Mouse (Mus musculus) cerebellum, adult 18-20 months (tissue): ENCODE measurements at regions not wholly inside any gene's neighbourhood (a gene's known extent, or its start where the extent isn't known, plus 50 kb on each side); places are given as distances from the start of the nearest gene placed in this dataset.

Experiments
- DNase-seq, 2 experiments: peaks; one replicate each; pipeline ENCODE4 v3.0.0; 2021

GRCm38 (mm10) chr5:75880088-75880684, 98.1 kb downstream of the Kdr start:
- DNase-seq, result no peak

DNA sequence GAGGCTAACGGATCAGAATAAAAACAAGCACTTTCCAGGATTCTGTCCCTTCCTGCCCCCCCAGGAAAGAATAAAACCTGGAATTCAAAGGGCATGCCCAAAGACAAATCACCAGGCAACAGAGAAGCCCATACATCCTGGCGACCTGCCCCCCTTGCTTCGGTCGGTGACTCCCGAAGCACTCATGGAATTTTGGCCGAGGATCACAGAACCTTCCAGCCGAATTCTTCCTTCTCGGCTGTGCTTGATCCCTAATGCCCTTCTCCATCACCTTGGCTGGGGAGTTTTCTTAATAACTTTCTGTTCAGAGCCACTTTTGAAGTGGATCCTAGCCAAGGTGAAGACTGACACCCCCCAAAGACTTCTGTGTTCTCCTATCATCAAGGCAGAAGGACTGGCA, 99.9 kb downstream of the Kdr start:
- DNase-seq, result no peak

DNA sequence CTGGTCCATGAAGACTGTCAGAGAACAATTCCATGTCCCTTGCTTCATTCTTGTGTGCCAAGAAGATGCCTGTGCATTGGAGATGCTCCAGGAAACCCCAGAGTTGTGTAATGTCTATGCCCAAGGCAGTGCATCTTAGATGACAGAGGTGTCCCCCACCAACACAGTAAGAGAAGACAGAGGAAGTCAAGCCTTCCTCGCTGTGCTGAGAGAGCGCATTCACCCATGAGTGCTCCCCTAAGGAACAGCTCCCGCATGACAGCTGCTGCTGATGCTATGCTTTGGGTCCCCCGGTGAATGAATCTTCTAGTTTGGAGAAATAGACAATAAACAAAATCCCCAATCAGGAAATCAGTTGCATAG, 100.7 kb downstream of the Kdr start:
- no peak for DNase-seq

DNA sequence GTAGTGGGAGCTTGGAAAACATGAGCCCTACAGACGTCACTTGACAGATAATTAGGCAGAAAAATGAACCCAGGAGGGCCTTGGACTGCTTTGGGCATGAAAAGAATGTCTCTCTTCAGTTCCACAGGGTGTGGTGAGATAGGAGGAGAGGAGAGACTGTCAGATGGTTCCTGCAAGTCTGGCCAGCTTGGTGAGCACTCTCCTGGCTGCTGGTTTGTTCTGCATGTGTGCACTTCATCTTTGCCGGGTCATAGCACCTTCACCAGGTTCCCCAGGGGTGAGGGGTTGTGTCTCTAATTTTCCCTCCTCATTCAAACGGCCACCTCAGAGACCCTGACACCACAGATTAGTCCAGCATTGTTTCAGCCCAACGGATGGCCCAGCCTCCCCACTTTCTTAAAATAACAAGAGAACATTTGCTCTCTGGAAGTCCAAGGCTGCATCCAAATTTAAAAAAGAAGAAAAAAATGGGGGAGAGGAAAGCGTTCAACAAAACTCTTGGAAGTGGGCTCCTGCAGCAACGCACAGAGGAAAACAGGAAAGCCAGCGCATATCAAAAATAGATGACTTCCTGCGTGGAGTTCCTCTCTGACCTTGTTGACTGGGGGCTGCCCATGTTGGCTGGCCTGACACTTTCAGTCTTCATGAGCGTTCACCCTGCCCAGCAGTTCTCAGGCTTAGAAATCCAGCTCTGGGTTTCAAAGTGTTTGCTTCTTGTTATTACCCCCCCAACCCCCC, 101.2 kb downstream of the Kdr start:
- no peak for DNase-seq

DNA sequence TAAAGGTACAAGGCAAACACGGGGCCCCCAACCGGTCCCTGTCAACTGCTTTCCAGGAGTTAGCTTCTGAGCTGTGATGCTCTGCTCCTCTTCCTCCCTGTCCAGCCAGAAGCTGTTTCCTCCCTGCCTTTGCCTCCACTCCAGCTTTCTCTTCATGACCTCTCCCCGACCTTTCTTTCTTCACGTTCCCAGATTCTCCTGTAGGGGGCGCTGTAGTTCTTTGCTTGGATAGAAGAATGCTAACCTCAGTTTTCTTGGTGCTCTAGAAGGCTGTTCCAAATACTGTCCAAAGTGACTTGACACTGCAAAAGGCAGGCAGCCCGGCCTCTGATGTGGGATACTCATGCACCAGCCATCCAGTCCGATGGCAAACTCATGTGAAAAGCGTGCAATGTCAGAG, 107.1 kb downstream of the Kdr start:
- DNase-seq, result peak; percentile 25 to 52

- DNase-seq, result no peak
These were observed 107.6 kb downstream of the Kdr start for GRCm38 (mm10) chr5:75870666-75871065.

GRCm38 (mm10) chr5:75869535-75869934, 108.7 kb downstream of the Kdr start:
- DNase-seq, result no peak

DNA sequence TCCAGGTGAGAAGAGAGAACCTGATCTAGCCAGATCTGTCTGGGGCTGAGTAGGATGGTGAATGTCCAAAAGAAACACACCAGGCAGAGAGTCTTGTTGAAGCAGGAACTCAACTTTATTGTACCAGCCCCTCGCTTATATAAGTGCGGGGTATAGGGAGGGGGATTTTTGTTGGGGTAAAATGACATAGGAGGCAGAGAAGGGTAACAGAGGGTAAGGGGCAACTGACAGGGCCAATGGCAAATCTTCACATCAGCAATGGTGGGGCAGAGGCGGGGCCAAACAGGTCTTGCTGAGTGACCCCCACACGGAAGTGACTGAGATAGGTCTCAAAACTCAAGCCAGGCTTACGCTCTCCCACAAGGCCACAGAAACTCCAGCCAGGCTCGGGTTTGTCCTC, 113.2 kb downstream of the Kdr start:
- no peak for DNase-seq

DNA sequence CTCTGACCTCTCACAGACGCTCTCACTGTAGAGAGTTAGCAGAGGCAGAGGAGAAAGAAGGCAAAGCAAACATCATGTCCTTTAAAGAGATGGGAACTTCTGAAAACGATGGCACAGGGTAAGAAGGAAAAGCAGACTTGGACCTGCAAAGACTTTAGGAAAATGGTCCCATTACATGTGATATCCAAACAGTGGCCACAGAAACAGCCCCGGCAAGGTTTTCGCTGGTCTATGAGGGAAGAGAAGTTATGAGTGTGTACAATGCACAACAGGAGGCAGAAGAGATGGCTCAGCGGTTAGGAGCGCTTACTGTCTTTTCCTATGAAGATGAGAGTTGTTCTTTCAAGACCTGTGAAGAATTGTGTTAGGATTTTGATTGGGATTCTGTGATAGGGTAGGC, 114.9 kb downstream of the Kdr start:
- no peak for DNase-seq

DNA sequence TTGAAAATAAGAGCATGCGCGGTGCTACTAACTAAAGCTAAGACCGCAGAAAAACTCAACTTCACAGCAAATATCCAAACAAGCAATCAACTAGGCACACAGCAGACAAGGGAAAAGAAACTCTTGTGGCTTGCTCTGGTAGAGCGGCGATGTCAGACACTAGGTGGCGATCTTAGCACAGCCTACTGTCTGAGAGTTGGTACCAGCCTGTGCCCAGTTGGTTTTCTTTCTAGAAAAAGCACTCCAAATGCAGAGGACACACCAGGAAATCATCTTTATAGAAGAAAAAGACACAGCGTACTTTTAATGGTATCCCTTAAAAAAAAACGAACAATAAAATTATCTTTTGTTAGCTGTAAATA, 115.6 kb downstream of the Kdr start:
- DNase-seq, result peak; percentile 42 to 46

- no peak for DNase-seq
These were observed 116.2 kb downstream of the Kdr start for GRCm38 (mm10) chr5:75861916-75862629.

- no peak for DNase-seq
These were observed 118.9 kb downstream of the Kdr start for GRCm38 (mm10) chr5:75859316-75859836.

- DNase-seq, result no peak
These were observed 127.4 kb downstream of the Kdr start for GRCm38 (mm10) chr5:75850855-75851254.

- DNase-seq, result no peak
These were observed 130.3 kb downstream of the Kdr start for GRCm38 (mm10) chr5:75847966-75848365.

DNA sequence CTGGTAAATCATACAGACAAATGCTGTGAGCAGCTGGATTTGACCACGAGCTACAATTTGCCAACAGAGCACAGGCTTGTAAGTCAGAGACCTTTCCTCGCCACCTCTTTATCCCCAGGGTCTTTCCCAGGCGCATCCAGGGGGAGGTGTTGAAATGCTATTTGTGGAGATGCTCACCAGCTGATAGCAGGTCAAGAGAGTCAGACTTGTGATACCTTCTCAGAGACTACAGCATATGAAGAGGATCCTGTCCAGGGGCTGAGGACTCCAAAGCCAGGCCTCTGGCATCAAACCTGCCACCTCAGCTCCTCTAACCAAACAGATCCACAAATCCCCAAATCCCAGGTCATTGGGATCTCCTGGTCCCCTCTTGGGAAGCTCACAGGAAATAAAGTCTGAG, 130.9 kb downstream of the Kdr start:
- no peak for DNase-seq

DNA sequence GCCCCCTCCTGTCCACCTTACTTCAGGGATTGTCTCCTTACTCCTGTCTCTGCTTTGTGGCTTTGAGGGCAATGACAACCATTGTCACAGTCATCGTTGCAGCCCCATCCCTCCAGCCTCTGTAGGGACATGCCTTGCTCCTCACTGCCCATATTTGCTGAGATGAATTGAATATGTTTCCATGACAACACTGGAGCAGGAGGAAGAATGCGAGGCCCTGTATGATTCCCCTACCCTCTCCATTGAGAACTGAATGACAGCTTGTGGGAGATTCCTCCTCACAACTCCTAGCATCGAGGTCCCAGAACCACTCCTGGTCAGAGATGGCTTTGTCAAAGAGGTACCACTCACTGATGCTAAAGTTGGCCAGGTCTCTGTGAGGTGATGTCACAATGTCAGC, 132.2 kb downstream of the Kdr start:
- no peak for DNase-seq

DNA sequence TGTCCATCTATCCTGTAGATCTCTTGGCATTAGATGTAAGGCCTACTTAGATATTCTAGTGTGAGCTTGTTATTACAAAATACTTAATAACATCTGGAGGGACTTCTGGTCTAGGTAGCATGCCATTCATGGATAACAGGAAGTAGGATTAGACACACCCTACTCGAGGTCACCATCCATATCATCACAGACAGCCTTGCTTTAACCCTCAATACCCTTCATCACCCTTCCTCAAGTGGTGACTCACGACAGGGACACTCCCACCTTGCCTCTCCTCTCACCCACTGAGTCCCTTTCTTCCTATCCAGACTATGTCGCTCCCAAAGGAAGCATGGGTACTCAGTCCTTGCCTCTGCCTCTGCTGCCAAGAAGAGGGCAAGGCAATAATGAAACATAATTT, 134.5 kb downstream of the Kdr start:
- no peak for DNase-seq

DNA sequence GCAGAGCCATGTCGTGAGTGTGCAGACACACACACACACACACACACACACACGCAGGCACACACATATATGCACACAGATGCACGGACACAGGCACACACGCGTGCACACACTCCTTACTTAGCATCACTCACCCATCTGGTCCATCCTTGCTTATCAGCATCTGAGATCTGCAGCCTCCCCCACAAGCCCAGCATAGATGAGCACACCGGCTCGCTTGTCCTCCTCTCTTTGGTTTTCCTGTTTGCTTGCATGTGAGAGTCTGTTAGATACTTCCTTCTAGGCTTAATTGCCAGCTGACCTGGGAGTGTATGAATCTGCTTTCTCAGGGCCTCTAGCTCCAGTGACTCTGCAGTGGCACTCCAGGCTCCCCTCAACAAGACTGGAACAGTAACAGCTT, 137.8 kb downstream of the Kdr start:
- no peak for DNase-seq

DNA sequence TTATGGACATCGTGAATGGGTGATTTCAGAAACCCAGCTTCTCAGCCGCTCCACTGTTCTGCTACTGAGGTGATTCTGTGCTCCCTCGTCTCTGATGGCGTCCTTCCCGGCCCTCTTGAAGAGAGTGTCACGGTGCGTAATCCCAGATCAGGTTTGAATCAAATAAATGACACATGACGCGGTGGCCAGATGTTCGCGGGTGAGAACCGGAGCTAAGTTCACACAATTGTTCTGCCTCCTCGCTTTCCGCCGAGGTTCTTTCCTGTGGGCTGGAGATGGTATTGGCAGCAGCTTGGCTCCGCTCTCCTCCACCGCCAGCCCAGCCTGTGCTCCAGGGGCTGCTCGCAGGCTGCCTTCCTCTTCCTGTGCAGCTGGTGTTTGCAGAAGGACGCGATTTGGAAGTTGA, 142.7 kb downstream of the Kdr start:
- no peak for DNase-seq

DNA sequence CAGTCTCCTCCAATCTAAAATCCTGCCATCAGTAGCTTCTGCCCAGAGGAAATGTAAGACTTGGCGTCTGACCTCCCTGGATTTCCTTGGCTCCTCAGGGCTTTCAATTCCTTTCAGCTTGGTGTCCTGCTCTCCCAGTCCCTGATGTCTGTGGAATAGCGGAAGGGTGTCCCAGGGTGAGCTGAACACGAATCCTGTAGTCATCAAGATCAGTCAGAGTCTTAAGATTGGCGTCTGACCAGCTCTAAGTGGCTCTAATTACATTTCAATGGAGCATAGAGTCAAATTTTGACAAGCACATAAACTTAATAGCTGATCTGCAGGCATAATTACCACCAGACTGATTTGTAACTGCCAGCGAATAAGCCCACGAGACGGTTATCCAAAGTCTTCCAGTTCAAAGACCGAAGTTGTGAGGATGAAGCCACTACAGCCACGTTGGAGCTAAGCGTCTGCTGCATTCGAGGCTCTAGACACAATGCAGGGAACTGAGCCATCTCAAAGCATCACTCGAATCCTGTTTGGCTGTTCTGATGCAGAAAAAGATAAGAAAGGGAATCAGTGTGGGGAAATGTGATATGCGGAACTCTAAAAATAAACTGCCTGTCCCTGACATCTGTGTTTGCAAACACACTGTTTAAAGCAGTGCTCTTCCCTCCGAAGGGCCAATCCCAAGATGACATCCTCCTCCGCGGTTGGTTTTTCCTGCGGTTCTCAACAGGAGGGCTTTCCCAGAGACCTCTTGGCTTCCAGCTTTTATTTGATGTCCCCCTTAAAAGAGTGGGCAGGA, 143.3 kb downstream of the Kdr start:
- DNase-seq, result no peak

DNA sequence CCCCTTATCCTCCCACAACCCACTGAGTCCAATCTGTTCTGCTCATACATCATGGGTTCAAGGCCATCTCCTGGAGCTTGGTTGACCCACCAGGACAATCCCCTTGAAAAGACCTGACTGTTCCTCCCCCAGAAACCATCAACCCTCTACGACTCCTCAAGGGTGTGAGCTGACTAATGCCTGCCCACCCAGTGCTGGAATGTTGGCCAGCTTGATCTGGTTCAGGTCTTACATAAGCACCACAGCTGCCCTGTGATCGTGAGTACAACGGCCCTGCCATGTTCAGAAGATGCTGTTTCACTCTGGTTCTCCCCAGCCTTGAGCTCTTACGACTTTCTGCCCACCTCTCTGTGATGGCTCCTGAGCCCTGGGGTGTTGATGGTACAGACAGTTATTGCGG, 145.9 kb downstream of the Kdr start:
- DNase-seq, result no peak

GRCm38 (mm10) chr5:75829850-75830625, 148.2 kb downstream of the Kdr start:
- no peak for DNase-seq

DNA sequence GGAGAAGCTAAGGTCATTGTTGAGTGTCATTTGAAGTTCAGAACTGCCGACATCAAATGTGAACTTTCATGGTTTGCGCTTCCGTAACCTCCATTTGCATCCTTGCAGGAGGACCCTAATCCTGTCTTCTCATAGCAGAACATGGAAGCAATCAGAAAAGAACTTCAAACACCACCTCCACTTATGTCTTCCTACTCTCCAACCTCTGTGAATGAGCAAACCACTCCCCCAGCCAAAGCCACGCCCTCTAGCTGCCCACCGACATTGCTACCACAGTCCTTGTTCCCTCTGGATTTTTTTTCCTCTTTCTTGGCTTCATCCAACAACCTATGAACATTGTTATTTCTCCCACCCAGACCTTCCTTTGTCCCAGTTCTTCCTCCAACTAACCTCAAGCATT, 149.9 kb downstream of the Kdr start:
- no peak for DNase-seq
